Mouse (Mus musculus): ENCODE data around the gene Ntmt1. TPM values are rescaled to one million over a fixed set of nuclear protein-coding genes. Genes with fewer than 3 reads are reported as not detected.
A peak's percentile ranks its signal among the peaks of the same experiment; 100 is the strongest.

Ntmt1 gene
- polyA plus RNA-seq, 1 experiment from 2014 or later = 50.5 TPM

- Histone ChIP-seq H3K36me3 (ENCODE audit: control insufficient read depth, insufficient read depth) (no peaks in the 10 kb centered on the region), H3K27ac (ENCODE audit: low read depth, low read length) (no peak within 1 kb of the TSS), H3K4me1 (replicated peaks; ENCODE audit: control insufficient read depth, insufficient read depth, low read length) (no peaks in the 10 kb centered on the region), H3K9ac (ENCODE audit: low read depth, low read length) (no peak within 1 kb of the TSS), H3K9me3 (ENCODE audit: control insufficient read depth) (no peaks in the 10 kb centered on the region), H3K4me3 (ENCODE audit: low read depth, low read length) (no peak within 1 kb of the TSS), H3K4me2 (replicated peaks; ENCODE audit: low read depth) (no peak within 1 kb of the TSS), H3K27me3 (replicated peaks; ENCODE audit: control insufficient read depth, insufficient read depth, low read length) (no peaks in the 10 kb centered on the region)
- TF ChIP-seq CTCF (IDR thresholded peaks at IDR 0.05; ENCODE audit: low read depth) = no peak
- 73% methylated on average over 9 of the region's 10 CpGs for WGBS
- no peak for ATAC-seq
These were observed 26.9 kb downstream of the Ntmt1 start, which contains the start of gene Prrx2 for GRCm38 (mm10) chr2:30834373-30835022. Prrx2 (plus strand) TSS chr2:30834972.

DNA sequence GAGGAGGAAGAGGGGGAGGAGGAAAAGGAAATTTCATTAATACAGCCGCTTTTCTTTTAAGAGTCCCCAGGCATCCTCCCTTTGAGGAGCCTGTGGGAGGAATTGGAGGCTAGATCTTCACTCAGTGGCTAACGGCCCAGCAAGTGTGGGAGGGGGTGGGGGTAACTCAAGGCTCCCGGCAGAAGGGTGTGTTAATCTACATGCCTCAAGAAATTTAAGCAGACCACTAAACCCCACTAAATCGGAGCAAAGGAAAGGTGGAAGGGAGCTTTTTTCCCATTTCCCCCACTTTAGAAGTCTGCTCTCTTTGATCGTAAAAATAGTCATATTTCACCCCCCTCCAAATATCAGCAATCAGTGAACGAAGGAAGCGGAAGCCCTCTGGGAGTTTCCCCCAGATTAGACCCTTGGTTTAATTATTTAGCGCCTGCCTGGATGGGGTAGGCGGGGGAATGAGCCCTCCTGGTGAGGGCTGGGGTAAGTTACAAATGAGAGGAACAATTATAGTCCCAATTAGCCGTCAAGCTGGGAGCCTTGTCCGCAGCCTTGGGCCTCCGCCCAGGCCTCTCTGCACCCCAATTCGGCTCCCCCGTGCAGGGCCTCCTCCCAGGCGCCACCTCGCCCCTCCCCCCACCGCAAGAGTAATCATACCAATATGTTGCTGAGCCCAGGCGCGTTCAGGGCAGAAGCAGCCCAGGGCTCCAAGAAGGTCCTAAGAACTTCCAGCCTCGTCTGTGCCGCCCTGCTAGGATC lies 28.8 kb downstream of the Ntmt1 start:
- no peak for ATAC-seq
- H3K36me3 ChIP-seq (ENCODE audit: control insufficient read depth, insufficient read depth) = no peaks in the 10 kb centered on the region
- H3K9me3 ChIP-seq (ENCODE audit: control insufficient read depth) = no peaks in the 10 kb centered on the region
- H3K4me1 ChIP-seq (replicated peaks; ENCODE audit: control insufficient read depth, insufficient read depth, low read length) = no peaks in the 10 kb centered on the region
- no peaks in the 10 kb centered on the region for H3K27me3 ChIP-seq (replicated peaks; ENCODE audit: control insufficient read depth, insufficient read depth, low read length)
- H3K9ac ChIP-seq (ENCODE audit: low read depth, low read length) = no peak overlapping the region
- 19% methylated on average over 21 of the region's 21 CpGs for WGBS
- H3K4me2 ChIP-seq (replicated peaks; ENCODE audit: low read depth) = no peak overlapping the region
- no peak overlapping the region for H3K27ac ChIP-seq (ENCODE audit: low read depth, low read length)
- TF ChIP-seq CTCF (IDR thresholded peaks at IDR 0.05; ENCODE audit: low read depth) = no peak
- no peak overlapping the region for H3K4me3 ChIP-seq (ENCODE audit: low read depth, low read length)

DNA sequence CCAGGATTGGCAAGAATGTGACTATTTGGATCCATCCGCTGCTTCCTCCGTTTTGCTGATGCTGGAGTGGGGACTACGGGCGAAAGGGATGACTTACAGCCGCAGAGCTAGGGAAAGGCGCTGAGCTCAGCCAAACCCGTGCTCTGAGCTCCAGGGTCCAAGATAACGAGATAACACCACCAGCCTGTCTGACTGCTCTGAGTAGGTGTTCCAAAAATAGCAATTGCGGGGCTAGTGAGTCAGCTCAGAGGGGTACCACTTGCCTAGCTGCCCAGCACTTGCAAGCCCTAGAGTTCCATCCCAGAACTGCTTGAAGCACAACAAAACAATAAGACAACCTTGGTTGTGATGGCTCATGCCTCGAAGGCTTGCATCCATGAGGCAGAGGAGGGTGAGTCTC lies 35.0 kb downstream of the Ntmt1 start:
- H3K4me3 ChIP-seq (ENCODE audit: low read depth, low read length) = no peak overlapping the region
- no peak overlapping the region for H3K9ac ChIP-seq (ENCODE audit: low read depth, low read length)
- no peak overlapping the region for H3K4me2 ChIP-seq (replicated peaks; ENCODE audit: low read depth)
- no peaks in the 10 kb centered on the region for H3K9me3 ChIP-seq (ENCODE audit: control insufficient read depth)
- TF ChIP-seq CTCF (IDR thresholded peaks at IDR 0.05; ENCODE audit: low read depth) = no peak
- ATAC-seq = no peak
- no peaks in the 10 kb centered on the region for H3K36me3 ChIP-seq (ENCODE audit: control insufficient read depth, insufficient read depth)
- H3K27me3 ChIP-seq (replicated peaks; ENCODE audit: control insufficient read depth, insufficient read depth, low read length) = peaks cover 43% of the 10 kb centered on the region
- no peaks in the 10 kb centered on the region for H3K4me1 ChIP-seq (replicated peaks; ENCODE audit: control insufficient read depth, insufficient read depth, low read length)
- H3K27ac ChIP-seq (ENCODE audit: low read depth, low read length) = no peak overlapping the region
- WGBS = 34% methylated on average over 10 of the region's 10 CpGs

- peak overlapping the region; percentile 53 for H3K4me3 ChIP-seq (ENCODE audit: low read depth, low read length)
- H3K9me3 ChIP-seq (ENCODE audit: control insufficient read depth) = no peaks in the 10 kb centered on the region
- no peak overlapping the region for H3K27ac ChIP-seq (ENCODE audit: low read depth, low read length)
- WGBS = 3% methylated on average over 75 of the region's 80 CpGs
- peak overlapping the region; percentile 75 for H3K4me2 ChIP-seq (replicated peaks; ENCODE audit: low read depth)
- TF ChIP-seq CTCF (IDR thresholded peaks at IDR 0.05; ENCODE audit: low read depth) = peak; percentile 35
- ATAC-seq = peak; percentile 37; the same call in 1 of the 2 replicates
- H3K9ac ChIP-seq (ENCODE audit: low read depth, low read length) = peak overlapping the region; percentile 34; the same call in 1 of the 2 replicates
- H3K4me1 ChIP-seq (replicated peaks; ENCODE audit: control insufficient read depth, insufficient read depth, low read length) = no peaks in the 10 kb centered on the region
- H3K27me3 ChIP-seq (replicated peaks; ENCODE audit: control insufficient read depth, insufficient read depth, low read length) = peaks cover 47% of the 10 kb centered on the region
- no peaks in the 10 kb centered on the region for H3K36me3 ChIP-seq (ENCODE audit: control insufficient read depth, insufficient read depth)
These were observed 37.8 kb downstream of the Ntmt1 start for GRCm38 (mm10) chr2:30845152-30846070.

- H3K4me3 ChIP-seq (ENCODE audit: low read depth, low read length) = no peak overlapping the region
- no peaks in the 10 kb centered on the region for H3K4me1 ChIP-seq (replicated peaks; ENCODE audit: control insufficient read depth, insufficient read depth, low read length)
- 74% methylated on average over 8 of the region's 8 CpGs for WGBS
- no peak for ATAC-seq
- H3K4me2 ChIP-seq (replicated peaks; ENCODE audit: low read depth) = no peak overlapping the region; the same call in 1 of the 2 replicates
- H3K36me3 ChIP-seq (ENCODE audit: control insufficient read depth, insufficient read depth) = no peaks in the 10 kb centered on the region
- H3K27ac ChIP-seq (ENCODE audit: low read depth, low read length) = no peak overlapping the region
- TF ChIP-seq CTCF (IDR thresholded peaks at IDR 0.05; ENCODE audit: low read depth) = no peak
- H3K9ac ChIP-seq (ENCODE audit: low read depth, low read length) = no peak overlapping the region
- H3K9me3 ChIP-seq (ENCODE audit: control insufficient read depth) = no peaks in the 10 kb centered on the region
- H3K27me3 ChIP-seq (replicated peaks; ENCODE audit: control insufficient read depth, insufficient read depth, low read length) = peaks cover 50% of the 10 kb centered on the region
These were observed 38.6 kb downstream of the Ntmt1 start for GRCm38 (mm10) chr2:30846236-30846635.

DNA sequence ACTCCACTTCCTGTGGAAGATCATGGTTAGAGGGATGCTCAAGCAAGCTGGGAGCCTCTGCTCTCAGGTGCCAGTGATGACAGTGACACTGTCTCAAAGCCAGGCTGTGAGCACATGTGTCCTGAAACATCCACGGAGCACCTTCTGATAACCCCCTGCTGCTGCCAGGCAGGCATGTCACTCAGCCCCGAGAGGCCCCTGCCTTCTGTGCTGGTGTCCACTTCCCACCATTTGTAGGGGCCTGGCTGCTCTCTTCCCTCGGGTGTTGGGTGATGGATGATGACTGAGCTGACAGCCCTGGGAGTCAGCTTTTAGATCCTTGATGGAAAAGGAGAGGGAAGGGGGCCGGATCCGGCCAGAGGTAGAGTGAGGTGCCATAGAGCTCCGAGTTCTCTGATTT lies 39.1 kb downstream of the Ntmt1 start:
- no peaks in the 10 kb centered on the region for H3K36me3 ChIP-seq (ENCODE audit: control insufficient read depth, insufficient read depth)
- no peaks in the 10 kb centered on the region for H3K4me1 ChIP-seq (replicated peaks; ENCODE audit: control insufficient read depth, insufficient read depth, low read length)
- 37% methylated on average over 6 of the region's 6 CpGs for WGBS
- no peak overlapping the region for H3K4me3 ChIP-seq (ENCODE audit: low read depth, low read length)
- no peak overlapping the region for H3K9ac ChIP-seq (ENCODE audit: low read depth, low read length)
- H3K4me2 ChIP-seq (replicated peaks; ENCODE audit: low read depth) = no peak overlapping the region
- no peak for ATAC-seq
- H3K27me3 ChIP-seq (replicated peaks; ENCODE audit: control insufficient read depth, insufficient read depth, low read length) = peaks cover 50% of the 10 kb centered on the region
- no peak overlapping the region for H3K27ac ChIP-seq (ENCODE audit: low read depth, low read length)
- TF ChIP-seq CTCF (IDR thresholded peaks at IDR 0.05; ENCODE audit: low read depth) = no peak
- no peaks in the 10 kb centered on the region for H3K9me3 ChIP-seq (ENCODE audit: control insufficient read depth)

Measured in intestine, postnatal 0 days (tissue).